Mouse (Mus musculus) lung, postnatal 0 days (tissue): ENCODE results near the gene Gm29666.

Source experiments
- CTCF ChIP-seq: IDR thresholded peaks from 2 replicates; pipeline ENCODE4 v1.5.1; 2016; ENCODE audit warnings: antibody characterized with exemption, mild to moderate bottlenecking
- EP300 ChIP-seq: IDR thresholded peaks from 2 replicates; pipeline ENCODE4 v1.6.1; 2016; ENCODE audit warnings: antibody characterized with exemption, mild to moderate bottlenecking, control low read depth

- TF ChIP-seq CTCF, result no peak
- TF ChIP-seq EP300, result no peak
These were observed 38.5 kb upstream of the Gm29666 start for GRCm38 (mm10) chr15:84958331-84958730.
